Mouse (Mus musculus) ovary, postnatal 10 days (tissue): Measurements from ENCODE around the gene Stk32b.

ENCODE experiments used
- DNase-seq: peaks from one replicate; pipeline ENCODE4 v3.0.0; 2022; ENCODE audit warnings: low spot score

The Stk32b gene

GRCm38 (mm10) chr5:37664962-37665361 is 52.0 kb downstream of the Stk32b start:
- no peak for DNase-seq

DNA sequence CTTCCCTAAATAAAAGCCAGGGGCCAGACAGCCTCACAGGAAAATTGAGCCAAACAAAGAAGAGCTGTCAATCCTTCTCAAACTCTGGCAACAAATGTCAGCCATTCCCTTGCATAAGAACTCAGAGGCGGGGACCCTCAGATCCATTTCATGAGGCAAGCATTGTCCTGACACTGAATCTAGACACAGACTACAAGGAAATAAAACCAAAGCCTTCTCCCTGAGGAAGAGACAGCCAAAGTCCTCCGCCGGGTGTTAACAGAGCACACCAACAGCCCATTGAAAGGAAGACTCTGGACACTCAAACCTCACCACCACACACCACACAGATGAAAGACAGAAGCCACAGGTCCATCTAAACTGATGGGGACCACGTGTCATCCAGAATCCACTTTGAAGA is 57.8 kb downstream of the Stk32b start:
- no peak for DNase-seq

DNA sequence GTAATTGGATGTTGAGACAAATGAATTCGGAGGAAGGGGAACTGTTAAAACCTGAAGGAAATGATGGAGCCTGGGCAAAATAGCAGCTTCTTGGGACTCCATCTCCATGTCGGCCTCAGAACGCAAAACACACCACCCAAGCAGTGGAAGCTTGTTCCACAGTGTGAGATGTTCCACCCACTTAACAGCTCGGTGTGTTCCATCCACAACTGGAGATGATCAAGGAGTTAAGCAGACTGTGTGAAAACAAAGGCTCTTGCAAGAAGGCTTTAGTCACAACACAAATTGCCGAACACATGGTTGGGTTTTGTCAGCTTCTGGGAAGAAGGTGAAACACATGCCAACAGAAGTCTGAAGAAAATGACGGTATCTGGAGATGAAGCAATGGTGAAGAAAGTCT is 59.2 kb downstream of the Stk32b start:
- DNase-seq: no peak

DNA sequence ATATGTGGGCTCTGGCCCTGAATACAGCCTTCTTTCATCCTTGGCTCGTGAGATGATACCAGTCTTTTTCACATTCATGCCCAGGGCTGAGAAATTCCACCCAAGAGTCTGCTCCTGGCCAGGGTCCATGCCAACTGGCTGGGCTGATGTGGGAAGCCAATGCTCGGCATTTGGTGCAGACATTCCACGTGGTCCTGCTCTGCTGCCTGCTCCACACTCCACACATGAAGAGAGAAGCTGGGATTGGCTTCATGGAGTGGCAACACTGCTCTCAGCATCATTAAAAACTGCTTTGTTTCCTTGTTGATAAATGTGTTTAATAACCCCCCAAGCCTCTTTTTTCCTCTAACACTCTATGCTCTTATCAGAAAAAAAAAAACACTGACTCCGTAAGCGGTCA is 61.8 kb downstream of the Stk32b start:
- DNase-seq: no peak

- DNase-seq: no peak
Measured at GRCm38 (mm10) chr5:37650681-37651211, 66.2 kb downstream of the Stk32b start.

- no peak for DNase-seq
Measured at GRCm38 (mm10) chr5:37650089-37650601, 66.8 kb downstream of the Stk32b start.

DNA sequence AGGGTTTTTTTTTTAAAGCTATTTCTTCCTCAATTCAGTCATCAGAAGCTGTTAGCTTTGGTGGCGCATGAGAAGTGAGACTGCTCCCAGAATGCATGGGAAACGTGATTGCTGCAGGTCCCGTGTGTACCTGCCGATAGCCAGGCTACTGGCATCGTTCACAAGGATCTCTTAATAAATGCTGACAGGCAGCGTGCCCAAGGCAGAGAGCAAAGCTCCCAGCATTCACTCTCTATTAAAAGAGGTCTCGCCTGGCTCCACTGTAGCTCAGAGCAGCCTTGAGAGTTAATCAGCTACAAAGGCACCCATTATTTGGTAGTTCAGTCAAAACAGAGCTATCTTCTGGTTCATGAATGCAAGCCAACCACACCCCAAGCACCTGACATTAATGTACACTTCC is 72.9 kb downstream of the Stk32b start:
- DNase-seq: no peak

- no peak for DNase-seq
Measured at GRCm38 (mm10) chr5:37642486-37642885, 74.5 kb downstream of the Stk32b start.

- no peak for DNase-seq
Measured at GRCm38 (mm10) chr5:37634791-37635190, 82.2 kb downstream of the Stk32b start.

- DNase-seq: no peak
Measured at GRCm38 (mm10) chr5:37627437-37628163, 89.4 kb downstream of the Stk32b start.

GRCm38 (mm10) chr5:37611874-37612273 is 105.1 kb downstream of the Stk32b start:
- DNase-seq: no peak

- no peak for DNase-seq
Measured at GRCm38 (mm10) chr5:37599566-37599965, 117.4 kb downstream of the Stk32b start.

GRCm38 (mm10) chr5:37598271-37598670 is 118.7 kb downstream of the Stk32b start:
- no peak for DNase-seq

GRCm38 (mm10) chr5:37592411-37592810 is 124.6 kb downstream of the Stk32b start:
- DNase-seq: no peak

GRCm38 (mm10) chr5:37587861-37588260 is 129.1 kb downstream of the Stk32b start:
- DNase-seq: no peak

DNA sequence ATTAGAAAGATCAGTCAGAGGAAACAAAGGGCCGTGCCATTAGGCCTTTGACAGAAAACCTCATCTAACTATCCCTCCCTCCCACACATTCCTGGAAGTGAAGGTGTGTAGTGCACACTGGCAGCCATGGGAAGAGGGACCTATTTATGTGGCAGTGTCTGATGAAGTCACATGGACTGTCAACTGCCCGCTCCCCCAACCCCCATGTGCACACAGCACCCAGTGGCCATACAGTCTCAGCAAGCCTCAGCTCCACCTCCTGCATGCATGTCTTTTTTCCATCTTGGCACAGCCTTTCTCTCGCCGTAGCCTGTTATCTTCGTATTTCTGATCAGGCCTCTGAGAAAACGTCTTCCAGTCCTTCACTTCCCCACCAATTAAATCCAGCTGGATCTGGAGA is 130.9 kb downstream of the Stk32b start:
- no peak for DNase-seq

GRCm38 (mm10) chr5:37575427-37575826 is 141.5 kb downstream of the Stk32b start:
- no peak for DNase-seq

GRCm38 (mm10) chr5:37557274-37557815 is 159.6 kb downstream of the Stk32b start:
- no peak for DNase-seq

- DNase-seq: no peak
Measured at GRCm38 (mm10) chr5:37554231-37554630, 162.7 kb downstream of the Stk32b start.

DNA sequence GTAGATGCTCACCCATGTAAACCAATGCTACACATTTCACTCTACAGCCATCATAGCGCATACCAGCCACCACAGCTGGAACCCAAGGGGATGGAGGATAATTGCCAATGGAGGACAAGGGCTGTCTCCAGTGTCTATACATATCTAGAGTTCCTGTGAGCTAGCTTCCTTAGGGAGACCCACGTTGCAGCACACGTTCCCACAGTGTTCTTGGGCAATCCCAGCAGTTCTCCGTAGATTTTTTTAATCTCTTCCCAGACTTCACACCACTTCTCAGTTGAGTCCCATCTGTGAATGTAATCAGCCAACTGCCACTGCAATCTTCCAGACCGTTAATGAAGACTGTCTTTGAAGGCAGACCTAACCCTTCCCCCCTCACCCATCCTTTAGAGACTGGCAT is 165.3 kb downstream of the Stk32b start:
- DNase-seq: no peak

GRCm38 (mm10) chr5:37535726-37536293 is 181.2 kb downstream of the Stk32b start:
- no peak for DNase-seq

DNA sequence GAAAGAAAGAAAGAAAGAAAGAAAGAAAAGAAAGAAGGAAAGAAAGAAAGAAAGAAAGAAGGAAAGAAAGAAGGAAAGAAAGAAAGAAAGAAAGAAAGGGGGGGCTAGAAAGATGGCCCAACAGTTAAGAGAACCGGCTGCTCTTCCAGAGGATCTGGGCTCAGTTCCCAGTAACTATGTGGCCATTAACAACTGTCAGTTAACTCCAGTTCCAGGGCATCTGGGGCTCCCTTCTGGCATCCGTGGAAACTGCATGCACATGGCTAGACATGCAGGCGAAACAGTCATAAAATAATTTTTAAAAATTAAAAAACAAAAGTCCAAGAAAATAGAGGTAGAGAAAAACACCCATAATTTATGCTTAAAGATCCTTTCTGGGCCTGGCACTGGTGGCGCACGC is 181.7 kb downstream of the Stk32b start:
- no peak for DNase-seq

- no peak for DNase-seq
Measured at GRCm38 (mm10) chr5:37525363-37525762, 191.6 kb downstream of the Stk32b start.
